Mouse (Mus musculus) megakaryocyte, embryonic 14.5 days (primary cell): ENCODE data around the gene Rlbp1.

Experiments
- FLI1 ChIP-seq: IDR thresholded peaks from 2 replicates; pipeline ENCODE4 v1.6.1; 2012; ENCODE audit warnings: low read length, inconsistent platforms, mixed read lengths
- GATA1 ChIP-seq: IDR thresholded peaks from 3 replicates; pipeline ENCODE4 v1.6.1; 2012; ENCODE audit warnings: mixed read lengths, low read length, inconsistent platforms, borderline replicate concordance

DNA sequence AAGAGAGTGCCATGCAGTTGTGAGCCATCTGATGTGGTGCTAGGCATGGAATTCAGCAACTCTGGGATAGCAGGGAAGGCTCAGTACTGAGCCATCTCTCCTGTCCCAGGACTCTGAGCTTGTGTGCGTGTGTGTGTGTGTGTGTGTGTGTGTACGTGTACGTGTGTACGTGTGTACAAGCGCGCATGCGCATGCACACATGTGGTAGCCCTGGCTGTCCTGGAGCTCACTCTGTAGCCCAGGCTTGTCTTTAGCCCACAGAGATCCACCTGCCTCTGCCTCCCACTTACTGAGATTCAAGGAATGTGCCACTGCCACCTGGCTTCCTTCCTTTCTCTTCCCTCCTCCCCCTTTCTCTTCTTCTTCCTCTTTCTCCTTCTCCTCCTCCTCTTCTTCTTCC lies 7.1 kb upstream of the Rlbp1 start:
- no peak for TF ChIP-seq FLI1
- no peak for TF ChIP-seq GATA1
